Mouse (Mus musculus) layer of hippocampus, adult 8-10 months (tissue): Measurements from ENCODE around the gene Ror2. TPM values are rescaled to one million over a fixed set of nuclear protein-coding genes. Genes with fewer than 3 reads are reported as not detected.
"Not testable (repeated sequence)": the region's sequence is repeated elsewhere in the genome, so short reads cannot be mapped to it uniquely, and the experiment has no call there.

Source experiments
- DNase-seq, 2 experiments: peaks; one replicate each; pipeline ENCODE4 v3.0.0; 2022; ENCODE audit warnings: low spot score in 2 of 2
- total RNA-seq, 4 experiments: library from RNA; stranded (reverse); gene quantifications; 2 replicates each; pipeline ENCODE4 v1.2.4; 2022

Ror2 gene
- 1 to 10 TPM in 3 of 4 experiments, under 1 TPM in 1; 0.83 to 1.6 (median 1.2) TPM for total RNA-seq

GRCm38 (mm10) chr13:53285756-53286361 lies at the start of gene Ror2:
Gene Ror2, minus strand, starts transcription at chr13:53286124.
- no peak for DNase-seq

GRCm38 (mm10) chr13:53333769-53334168 lies 47.8 kb upstream of the Ror2 start:
- DNase-seq, result no peak

- DNase-seq, result no peak
Observed at GRCm38 (mm10) chr13:53330246-53330645, 44.3 kb upstream of the Ror2 start.

- DNase-seq, result no peak
Observed at GRCm38 (mm10) chr13:53325531-53325930, 39.6 kb upstream of the Ror2 start.

GRCm38 (mm10) chr13:53323661-53324060 lies 37.7 kb upstream of the Ror2 start:
- DNase-seq, result no peak

- DNase-seq, result no peak
Observed at GRCm38 (mm10) chr13:53320899-53321298, 35.0 kb upstream of the Ror2 start.

- no peak for DNase-seq
Observed at GRCm38 (mm10) chr13:53316515-53317295, 30.8 kb upstream of the Ror2 start.

- not testable (repeated sequence) for DNase-seq
Observed at GRCm38 (mm10) chr13:53315757-53316156, 29.8 kb upstream of the Ror2 start.

GRCm38 (mm10) chr13:53310442-53310841 lies 24.5 kb upstream of the Ror2 start:
- DNase-seq, result no peak

- peak; percentile 27 to 35 for DNase-seq
Observed at GRCm38 (mm10) chr13:53309661-53310160, 23.8 kb upstream of the Ror2 start.

- DNase-seq, result no peak
Observed at GRCm38 (mm10) chr13:53309148-53309547, 23.2 kb upstream of the Ror2 start.

GRCm38 (mm10) chr13:53306836-53307235 lies 20.9 kb upstream of the Ror2 start:
- no peak for DNase-seq

GRCm38 (mm10) chr13:53305256-53305655 lies 19.3 kb upstream of the Ror2 start:
- no peak for DNase-seq

- DNase-seq, result no peak
Observed at GRCm38 (mm10) chr13:53302688-53303087, 16.8 kb upstream of the Ror2 start.

GRCm38 (mm10) chr13:53293065-53293464 lies 7.1 kb upstream of the Ror2 start:
- DNase-seq, result no peak

GRCm38 (mm10) chr13:53292244-53292643 lies 6.3 kb upstream of the Ror2 start:
- DNase-seq, result no peak

GRCm38 (mm10) chr13:53285261-53285755 lies 616 bp downstream of the Ror2 start:
- DNase-seq, result no peak

GRCm38 (mm10) chr13:53284740-53285191 lies 1.2 kb downstream of the Ror2 start:
- no peak for DNase-seq

- DNase-seq, result no peak
Observed at GRCm38 (mm10) chr13:53281604-53282396, 4.1 kb downstream of the Ror2 start.

- no peak for DNase-seq
Observed at GRCm38 (mm10) chr13:53278908-53279307, 7.0 kb downstream of the Ror2 start.

- DNase-seq, result no peak
Observed at GRCm38 (mm10) chr13:53276381-53276780, 9.5 kb downstream of the Ror2 start.

- DNase-seq, result no peak
Observed at GRCm38 (mm10) chr13:53275778-53276177, 10.1 kb downstream of the Ror2 start.
